Mouse (Mus musculus): ENCODE measurements around the gene Slc48a1.

The Slc48a1 gene

GRCm38 (mm10) chr15:97801811-97802210, 23.5 kb downstream of the Slc48a1 start:
- no peak for DNase-seq (ENCODE audit: low read depth, low spot score)

DNA sequence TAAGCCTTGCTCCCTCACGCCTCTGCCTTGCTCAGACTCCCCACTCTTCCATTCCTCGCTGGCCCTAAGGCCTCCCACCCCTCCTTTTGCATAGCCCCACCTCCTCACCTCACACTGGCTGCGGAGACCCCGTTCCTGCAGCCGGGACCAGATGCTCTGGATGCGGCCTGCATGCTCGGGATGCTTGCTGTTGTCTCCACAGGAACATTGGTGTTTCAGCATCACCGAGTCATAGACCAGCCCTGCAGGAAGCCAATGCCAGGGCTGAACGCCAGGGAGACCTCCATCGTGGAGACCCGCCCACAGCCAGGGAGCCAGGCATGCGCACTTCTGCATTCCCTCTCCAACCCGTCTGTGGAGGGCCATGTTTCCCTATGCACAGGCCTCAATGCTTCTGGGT, 24.3 kb downstream of the Slc48a1 start:
- no peak for DNase-seq (ENCODE audit: low read depth, low spot score)

DNA sequence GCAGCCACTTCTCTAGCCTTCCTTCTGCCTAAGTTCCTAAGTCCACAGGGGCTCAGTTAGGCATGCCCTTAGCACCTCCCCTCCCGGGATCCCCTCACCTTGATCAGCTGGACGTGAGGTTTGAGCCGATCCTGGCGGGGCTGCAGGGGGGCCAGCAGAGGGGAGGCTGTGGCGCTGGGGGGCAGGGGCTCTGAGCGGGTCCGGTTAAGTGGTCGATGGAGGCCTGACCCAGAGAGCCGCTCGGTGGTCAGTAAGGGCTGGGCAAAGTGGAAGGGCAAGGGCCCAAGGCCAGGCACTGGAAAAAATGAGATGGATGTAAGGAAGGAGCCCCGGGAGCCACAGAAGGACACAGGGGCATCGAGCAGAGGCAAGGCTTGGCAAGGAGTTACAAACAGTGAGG, 29.5 kb downstream of the Slc48a1 start:
- no peak for DNase-seq (ENCODE audit: low read depth, low spot score)

GRCm38 (mm10) chr15:97808532-97808931, 30.2 kb downstream of the Slc48a1 start:
- DNase-seq (ENCODE audit: low read depth, low spot score): no peak

DNA sequence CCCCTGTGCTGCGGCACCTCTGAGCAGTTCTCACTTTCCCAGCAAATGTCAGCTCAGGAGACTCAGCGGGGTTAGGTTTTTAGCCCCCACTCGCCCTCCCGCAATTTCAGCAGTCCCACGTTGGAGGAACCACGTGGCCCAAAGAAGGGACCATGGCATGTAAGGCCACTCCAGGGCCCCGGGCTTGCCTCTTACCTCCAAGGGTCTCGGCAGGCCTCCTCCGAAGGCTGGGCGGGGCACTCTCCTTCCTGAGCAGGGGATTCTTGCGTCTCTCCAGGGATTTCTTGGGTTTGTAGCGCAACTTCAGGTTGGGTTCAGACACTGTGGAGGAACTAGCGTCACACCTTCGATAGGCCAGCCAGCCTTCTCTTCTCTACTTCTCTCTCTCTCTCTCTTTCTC, 30.9 kb downstream of the Slc48a1 start:
- no peak for DNase-seq (ENCODE audit: low read depth, low spot score)

- DNase-seq (ENCODE audit: low read depth, low spot score): no peak
These were observed 31.6 kb downstream of the Slc48a1 start for GRCm38 (mm10) chr15:97809942-97810341.

DNA sequence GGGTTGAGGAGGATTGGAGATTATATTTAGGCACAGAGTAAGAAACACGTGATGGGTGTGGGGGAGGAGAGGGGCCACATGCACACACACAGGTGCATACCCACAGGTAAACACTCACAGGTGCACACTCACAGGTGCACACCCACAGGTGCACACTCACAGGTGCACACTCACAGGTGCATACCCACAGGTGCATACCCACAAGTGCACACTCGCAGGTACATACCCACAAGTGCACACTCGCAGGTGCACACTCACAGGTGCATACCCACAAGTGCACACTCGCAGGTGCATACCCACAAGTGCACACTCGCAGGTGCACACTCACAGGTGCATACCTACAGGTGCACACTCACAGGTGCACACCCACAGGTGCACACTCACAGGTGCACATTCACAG, 32.1 kb downstream of the Slc48a1 start:
- no peak for DNase-seq (ENCODE audit: low read depth, low spot score)

- no peak for DNase-seq (ENCODE audit: low read depth, low spot score)
These were observed 33.0 kb downstream of the Slc48a1 start for GRCm38 (mm10) chr15:97811307-97811706.

DNA sequence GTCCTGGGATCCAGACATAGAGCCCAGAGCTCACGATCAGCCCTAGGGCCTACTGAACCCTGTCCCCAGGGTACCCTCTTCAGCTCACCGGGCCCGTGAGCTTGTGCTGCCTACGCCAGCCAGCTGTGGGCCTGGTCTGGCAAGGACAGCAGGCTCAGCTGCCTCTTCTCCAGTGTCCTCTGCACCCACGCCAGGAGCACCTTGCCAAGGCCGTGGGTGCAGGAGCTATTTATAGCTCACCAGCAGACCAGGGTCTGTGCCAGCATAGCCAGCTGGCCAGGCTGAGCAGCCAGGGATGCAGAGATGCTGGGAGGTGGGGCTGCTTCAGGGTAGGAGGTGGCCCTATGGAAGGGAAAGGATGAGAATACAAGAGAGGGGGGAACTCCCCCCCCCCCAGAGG, 33.8 kb downstream of the Slc48a1 start:
- DNase-seq (ENCODE audit: low read depth, low spot score): no peak

DNA sequence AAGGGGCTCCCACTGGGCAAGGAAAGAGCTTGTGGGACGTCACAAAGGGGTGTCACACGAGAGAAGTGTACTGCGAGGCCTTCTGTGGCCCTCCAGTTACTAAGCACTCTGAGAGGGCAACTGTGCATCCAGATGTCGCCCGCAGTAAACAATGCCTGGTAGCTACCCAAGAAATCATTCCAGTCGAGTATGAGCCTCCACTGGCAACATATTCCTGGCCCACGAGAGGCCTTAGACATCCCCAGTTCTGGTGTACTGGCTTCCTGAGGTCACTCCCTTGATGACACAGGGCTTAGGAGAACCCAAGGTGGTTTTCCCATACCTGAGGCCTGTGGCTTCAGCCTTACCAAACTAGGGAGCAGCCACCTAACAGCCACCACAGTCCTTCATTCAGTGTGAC, 34.6 kb downstream of the Slc48a1 start:
- no peak for DNase-seq (ENCODE audit: low read depth, low spot score)

GRCm38 (mm10) chr15:97813452-97814204, 35.3 kb downstream of the Slc48a1 start:
- no peak for DNase-seq (ENCODE audit: low read depth, low spot score)

DNA sequence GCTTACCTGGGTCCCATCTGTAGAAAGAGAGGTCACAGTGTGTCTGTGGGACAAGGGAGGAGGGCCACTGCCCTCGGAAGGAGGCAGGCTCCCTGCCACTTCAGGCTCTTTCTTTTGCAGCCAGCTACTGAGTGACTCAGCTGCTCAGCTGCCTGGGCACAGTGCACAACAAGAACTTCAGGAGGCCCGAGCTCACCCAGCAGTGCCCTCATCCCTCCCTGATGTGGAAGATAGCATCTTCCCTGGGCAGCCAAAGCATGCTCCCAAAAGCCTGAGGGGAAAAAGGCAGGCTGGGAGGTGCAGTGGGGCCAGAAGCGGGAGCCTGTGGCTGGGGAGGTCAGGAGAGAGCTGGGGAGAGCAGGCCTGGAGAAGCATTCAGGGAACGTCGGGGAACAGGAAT, 36.4 kb downstream of the Slc48a1 start:
- DNase-seq (ENCODE audit: low read depth, low spot score): no peak

- DNase-seq (ENCODE audit: low read depth, low spot score): no peak
These were observed 36.9 kb downstream of the Slc48a1 start for GRCm38 (mm10) chr15:97815254-97815653.

DNA sequence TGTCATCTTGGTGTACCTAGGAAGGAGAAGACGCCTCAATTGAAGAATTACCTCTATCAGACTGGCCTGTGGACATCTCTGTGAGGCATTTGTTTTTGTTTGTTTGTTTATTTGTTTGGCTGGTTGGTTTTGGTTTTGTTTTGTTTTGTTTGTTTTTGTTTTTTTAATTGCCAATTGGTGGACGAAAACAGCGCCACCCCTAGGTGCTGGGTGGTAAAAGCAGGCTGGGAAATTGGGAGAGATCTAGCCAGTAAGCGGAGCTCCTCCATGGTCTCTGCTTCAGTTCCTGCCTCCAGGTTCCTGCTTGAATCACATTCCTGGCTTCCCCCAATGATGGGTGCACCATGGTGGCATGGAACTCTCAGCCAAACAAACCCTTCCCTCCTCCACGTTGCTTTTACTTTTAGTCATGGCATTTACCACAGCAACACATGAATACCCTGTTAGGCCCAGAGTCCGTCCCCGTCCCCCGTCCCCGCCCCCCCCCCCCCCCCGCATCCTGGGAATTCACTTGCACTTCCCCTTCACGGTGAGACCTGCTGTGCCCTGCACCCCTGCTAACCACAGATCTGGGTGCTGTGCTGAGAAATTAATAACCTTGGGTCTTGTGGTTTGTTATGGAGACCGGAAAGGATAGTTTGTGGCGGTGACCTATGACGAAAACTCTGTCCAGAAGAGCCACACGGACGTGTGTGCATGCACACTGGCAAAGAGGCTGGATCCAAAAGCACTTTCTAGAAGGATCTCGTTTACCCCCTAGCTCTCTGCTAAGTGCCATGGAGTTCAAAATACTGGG, 38.1 kb downstream of the Slc48a1 start:
- no peak for DNase-seq (ENCODE audit: low read depth, low spot score)

- no peak for DNase-seq (ENCODE audit: low read depth, low spot score)
These were observed 41.6 kb downstream of the Slc48a1 start for GRCm38 (mm10) chr15:97819937-97820336.

GRCm38 (mm10) chr15:97821321-97821982, 43.1 kb downstream of the Slc48a1 start:
- DNase-seq (ENCODE audit: low read depth, low spot score): no peak

DNA sequence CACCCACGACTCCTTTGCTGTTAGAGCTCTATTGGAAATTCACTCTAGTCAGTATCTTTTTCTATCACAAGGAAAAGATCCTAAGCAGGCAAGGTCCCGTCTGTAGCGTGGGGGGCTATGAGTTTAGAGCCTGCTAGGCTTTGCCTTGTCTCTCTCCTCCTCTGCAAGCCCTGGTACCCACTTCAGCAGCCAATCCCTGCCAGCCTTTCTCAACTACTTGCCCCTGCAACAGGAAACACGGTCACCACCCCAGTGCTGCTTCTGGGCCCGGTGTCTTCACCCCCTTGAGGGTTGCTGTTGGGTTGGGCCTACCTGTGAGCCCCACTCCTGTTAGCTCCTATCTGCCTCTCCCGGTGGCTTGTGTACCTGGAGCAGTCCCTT, 43.7 kb downstream of the Slc48a1 start:
- no peak for DNase-seq (ENCODE audit: low read depth, low spot score)

- no peak for DNase-seq (ENCODE audit: low read depth, low spot score)
These were observed 44.4 kb downstream of the Slc48a1 start for GRCm38 (mm10) chr15:97822545-97823228.

GRCm38 (mm10) chr15:97823479-97823878, 45.2 kb downstream of the Slc48a1 start:
- DNase-seq (ENCODE audit: low read depth, low spot score): no peak

DNA sequence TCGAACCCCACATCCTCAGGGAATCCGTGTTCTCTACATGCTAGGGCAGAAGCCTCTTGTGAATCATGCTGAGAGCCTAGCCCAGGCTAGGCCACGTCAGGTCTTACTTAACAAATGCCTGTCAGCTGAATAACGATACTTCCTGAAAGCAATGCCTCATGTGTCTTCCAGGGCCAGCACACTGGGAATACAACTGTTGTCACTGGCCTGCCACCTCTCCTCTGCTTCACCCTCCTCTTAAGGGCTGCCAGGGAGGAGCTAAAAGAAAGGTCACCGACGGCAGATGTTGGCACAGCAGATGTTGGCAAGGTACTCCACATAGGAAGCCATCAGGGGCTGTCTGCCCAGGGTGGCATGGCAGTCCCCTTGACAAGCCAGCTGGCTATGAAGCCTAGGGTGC, 45.7 kb downstream of the Slc48a1 start:
- DNase-seq (ENCODE audit: low read depth, low spot score): no peak

DNA sequence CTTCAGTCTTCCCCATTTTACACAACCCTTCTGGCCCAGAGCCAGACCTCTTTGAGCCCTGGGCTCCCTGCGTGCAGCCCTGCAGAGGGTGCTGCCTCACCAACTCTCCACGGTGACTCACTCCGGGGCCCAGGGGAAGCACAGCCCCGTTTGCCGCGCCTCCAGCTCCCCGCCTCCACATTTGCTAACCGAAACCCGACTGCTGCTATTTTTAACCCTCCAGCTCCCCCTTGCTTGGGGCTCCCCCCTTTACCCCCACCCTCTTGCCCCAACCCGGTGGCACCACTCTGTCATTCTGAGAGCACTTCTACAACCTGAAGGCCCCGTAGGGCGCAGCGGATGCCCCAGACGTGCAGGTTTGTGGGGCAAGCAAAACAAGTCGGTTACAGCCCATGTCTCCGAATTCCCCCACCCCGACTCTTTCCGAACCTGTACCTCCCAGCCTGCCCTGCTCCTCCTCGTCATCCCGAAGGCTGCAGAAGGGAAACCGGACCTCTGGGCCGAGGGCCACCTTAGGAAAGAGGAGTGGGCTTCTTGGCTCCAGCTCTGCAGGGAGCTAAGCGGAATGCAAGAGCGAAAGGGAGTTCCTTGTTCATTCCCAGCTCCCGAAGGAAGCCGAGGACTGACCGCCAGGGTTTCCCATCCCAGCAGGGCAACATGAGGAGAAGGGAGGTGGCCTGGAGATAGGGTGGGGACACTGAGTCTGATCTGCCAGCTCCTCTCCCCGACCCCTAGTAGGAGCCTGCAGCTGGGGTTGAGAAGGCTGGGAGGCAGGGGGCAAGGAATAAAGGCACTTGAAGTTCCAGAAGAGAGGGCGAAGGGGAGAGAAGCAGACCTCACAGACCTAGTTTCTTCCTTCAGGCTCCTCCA, 47.0 kb downstream of the Slc48a1 start:
- no peak for DNase-seq (ENCODE audit: low read depth, low spot score)
